Mouse (Mus musculus) ovary, adult 18-20 months (tissue): ENCODE results near the gene Zfp606.

Source experiments
- DNase-seq: peaks from one replicate; pipeline ENCODE4 v3.0.0; 2022; ENCODE audit warnings: low spot score, mixed read lengths

Gene Zfp606

DNA sequence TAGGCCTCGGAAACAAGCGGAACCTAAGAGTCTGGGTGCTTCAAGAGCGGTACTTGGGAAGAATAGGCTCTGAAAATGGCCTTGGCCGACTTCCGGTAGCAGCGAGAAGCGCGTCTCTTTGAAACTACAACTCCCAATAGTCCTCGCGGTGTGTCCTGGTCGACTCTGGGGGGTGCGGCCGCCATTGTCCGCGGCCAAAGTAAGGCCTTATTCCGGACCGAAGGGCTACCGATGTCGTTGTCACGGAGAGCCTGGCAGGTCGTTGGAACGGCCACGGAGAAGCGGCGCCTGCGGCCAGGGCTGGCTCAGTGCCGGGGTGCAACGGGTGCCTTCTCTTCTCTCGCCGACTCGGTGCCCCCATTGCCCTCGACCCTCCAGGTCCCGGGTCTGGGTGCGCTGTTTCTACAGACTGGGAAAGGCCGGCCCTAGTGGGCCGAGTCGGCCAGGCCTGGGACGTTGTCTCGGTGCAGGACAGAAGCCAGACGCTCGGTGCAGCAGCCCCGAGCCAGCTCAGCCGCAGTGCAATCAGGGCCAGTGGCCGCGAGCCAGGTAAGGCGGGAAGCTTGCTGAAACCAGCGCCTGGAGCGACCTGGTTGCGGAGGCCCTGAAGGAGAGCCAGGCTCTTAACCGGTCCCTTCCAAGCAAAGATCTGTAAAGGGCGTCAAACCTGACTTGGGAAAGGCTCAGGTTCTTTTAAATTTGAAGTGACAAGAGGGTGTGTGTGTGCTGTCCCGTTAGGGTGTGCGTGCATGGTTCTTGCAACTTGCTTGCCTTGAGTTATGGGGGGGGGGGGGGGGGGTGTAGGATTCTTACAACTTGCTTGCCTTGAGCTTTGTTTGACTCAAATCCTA is at the start of gene Zfp606:
Gene Zfp606 (plus strand): TSS at position 136 of the 851 bp plus-strand sequence.
- peak; percentile 81 for DNase-seq

DNA sequence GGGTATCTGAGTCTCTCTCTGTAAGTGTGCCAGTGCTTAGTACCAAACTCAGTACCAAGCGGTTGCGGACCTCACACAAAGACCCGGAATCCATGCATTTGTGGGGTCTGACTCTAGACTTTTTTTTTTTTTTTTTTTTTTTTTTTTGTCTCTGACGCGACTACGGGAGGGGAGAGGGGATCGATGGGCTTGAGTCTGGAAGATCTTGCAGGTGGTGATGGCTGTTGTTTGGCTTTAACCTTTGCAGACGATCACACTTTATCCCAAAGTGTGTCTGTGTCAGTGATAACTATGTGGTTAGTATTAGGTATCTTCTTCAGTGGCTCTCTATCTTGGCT is 885 bp downstream of the Zfp606 start:
- DNase-seq, result no peak

DNA sequence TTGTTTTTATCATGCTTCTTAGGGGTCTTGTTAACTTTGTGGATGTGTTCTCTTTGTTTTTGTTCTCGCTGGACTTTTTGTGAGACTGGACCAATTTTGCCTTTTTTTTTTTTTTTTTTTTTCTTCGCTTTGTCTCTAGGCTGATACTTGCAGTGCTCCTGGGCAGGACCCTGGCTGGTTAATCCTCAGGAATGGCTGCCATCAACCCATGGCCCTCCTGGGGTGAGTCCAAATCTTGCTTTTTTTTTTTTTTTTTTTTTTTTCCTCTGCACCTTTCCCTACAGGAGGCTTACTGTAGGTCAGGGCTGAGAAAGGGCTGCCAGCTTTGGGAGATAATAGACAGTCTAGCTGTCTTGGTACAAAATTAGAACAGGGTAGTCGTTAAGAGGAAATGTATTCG is 1.4 kb downstream of the Zfp606 start:
- DNase-seq, result no peak

DNA sequence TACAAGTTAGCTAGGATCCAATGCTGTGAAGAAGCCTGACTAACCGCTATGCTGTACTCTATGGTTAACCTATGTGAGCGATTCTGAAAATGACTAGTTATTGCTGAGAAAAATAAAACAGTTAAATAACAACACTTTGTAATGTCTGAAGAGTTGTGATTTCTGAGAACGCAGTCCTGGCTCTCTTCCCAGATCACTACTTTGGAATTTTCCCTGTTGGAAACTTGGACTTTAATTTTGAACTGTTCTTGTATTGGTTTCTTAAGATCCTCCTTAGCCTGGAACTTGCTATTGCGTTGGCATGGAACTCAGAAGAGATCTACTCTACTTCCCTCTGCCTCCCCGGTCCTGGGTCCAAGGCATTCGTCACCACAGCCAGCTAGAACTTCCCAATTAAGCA is 5.7 kb downstream of the Zfp606 start:
- no peak for DNase-seq

DNA sequence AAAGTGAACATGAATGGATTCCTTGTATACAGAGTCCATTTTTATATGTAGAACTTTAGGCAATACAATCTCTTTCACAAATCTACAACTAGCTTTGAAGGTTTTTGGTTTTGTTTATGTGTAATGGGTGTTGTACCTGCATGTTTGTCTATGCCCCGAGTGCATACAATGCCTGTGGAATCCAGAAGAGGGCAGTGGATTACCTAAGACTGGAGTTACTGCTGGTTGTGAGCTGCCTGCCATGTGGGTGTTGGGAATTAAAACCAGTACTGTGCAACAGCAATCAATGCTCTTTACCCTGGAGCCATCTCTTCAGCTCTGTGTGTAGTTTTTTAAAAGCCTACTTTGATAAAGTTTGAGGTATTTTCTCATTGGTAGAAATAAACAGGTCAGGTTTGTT is 7.9 kb downstream of the Zfp606 start:
- DNase-seq, result no peak

GRCm38 (mm10) chr7:12486691-12487090 is 8.6 kb downstream of the Zfp606 start:
- DNase-seq, result no peak

DNA sequence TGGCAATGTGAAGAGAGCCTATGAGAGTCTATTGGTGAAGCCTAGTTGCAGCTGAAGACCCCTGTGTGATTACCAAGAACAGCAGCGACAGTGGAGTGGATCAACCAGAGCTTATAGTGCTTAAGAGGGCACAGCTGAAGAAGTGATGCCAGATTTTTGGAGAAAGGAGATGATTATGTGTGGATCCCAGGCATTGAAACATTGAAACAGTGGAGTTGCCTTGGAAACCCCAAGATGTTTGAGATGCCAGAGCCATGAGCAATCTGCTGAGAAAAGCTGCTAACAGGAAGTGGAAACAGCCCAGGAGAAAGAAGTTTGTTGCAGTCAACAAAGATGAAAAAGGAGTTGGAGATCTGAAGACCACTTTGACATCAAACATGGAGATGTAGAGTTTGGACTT is 32.8 kb downstream of the Zfp606 start:
- DNase-seq, result no peak

DNA sequence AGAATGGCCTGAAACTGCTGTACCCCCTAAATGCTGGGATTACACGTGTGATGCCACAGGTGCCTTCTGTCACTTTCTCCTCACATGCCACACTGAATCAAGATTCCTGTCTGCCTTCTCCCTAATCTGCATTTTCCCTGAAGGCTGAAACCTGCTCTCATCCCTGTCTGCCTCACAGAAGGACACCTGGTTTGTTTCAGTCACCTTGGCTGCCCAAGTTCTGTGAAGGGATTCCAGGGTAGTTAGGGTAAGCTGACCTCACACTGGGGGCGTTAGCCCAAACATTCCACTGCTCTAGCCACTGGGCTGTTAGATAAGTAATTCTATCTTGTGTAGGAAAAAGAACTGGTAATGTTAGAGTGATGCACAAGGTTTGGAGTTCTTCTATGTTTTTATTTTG is 34.1 kb downstream of the Zfp606 start, which contains the start of gene 2900092C05Rik:
Gene 2900092C05Rik (plus strand): TSS at position 301 of the 400 bp plus-strand sequence.
- DNase-seq, result no peak
